Mouse (Mus musculus) gastrocnemius, postnatal 14 days (tissue): ENCODE measurements at regions not wholly inside any gene's neighbourhood (a gene's known extent, or its start where the extent isn't known, plus 50 kb on each side); places are given as distances from the start of the nearest gene placed in this dataset.

Source experiments
- DNase-seq: peaks from one replicate; pipeline ENCODE4 v3.0.0; 2021; ENCODE audit warnings: mixed read lengths
- intact Hi-C: fragments of 180-260 bp; cut with DNase I; formaldehyde crosslinking; loops from one replicate; pipeline ENCODE4 v1.15.1; 2025; ENCODE audit warnings: low total_unique reads

DNA sequence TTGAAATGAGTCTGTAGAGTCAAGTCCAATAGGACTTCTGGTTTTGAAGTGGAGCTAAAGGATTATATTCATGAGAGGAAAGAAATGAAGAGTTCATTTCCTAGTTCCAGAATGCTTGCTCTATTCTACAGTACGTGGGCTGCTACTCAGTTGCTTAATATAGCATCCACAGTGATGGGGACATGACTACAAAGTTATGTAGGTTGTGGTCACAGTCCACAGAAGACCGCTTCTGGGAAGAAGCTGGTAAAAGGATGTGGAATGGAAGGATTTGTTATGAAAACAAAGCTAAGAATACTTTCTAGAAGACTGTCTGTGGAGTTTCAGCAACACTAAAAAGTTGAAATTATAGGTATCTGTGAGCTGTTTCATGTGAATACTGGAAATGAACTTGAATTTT is 739.8 kb downstream of the Slitrk6 start:
- no peak for DNase-seq

DNA sequence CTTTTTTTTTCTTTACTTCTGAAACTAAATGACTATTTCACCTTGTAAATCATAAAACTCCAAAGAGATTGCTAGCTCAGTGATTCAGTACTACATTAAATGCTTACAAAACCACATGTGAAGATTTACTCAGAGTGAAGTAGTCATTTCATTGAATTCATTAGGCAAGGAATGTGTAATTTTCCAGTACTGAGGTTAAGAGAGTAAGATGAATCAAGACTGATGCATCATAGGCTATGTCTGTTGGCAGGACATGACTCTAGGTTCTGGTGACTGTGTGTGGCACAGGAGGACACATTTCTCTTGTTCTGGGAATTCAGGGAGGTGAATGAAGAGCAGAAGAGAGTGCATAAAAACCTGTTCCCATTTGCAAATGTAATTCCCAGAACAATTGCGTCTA is 741.7 kb downstream of the Slitrk6 start:
- intact Hi-C loops, result no loop called here
- no peak for DNase-seq

More for the DNA sequence above, 739.8 kb downstream of the Slitrk6 start:
- intact Hi-C loops, result no loop called here

DNA sequence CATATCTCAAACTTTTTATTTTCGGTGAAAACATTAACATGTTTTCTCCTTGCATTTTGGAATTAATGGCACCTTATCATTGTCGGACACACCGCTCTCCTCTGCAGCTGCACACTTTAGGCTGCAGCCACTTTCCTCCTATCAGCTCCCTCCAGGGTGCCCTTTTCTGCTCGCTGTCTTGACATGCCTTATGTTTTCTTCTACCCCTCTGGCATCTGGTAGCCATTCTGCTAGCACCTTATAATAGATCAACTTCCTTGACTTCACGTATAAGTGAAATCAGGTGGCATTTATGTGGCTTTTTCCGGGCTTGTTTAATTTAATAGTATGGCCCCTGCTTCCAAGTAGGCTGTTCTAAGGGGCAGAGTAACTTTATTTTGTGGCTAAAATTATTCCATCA is 747.8 kb downstream of the Slitrk6 start:
- no peak for DNase-seq
- intact Hi-C loops, result no loop called here

DNA sequence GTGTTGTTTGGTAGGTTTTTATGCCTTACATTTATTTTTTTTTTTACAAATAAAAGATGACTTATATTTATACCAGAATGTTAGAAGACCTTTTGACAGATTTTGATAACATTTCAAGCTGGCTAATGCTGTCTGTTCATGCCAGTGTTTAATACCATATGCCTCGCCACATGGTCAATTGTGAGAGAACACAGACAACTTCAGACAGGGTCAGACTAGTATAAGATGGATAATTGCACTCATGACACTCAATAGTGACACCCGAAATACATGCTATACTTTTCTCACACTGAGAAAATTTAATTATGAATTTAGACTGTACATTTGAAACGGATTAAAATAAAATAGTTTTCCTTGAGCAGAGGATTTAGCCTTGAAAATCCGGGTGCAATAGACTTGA is 769.9 kb downstream of the Slitrk6 start:
- no peak for DNase-seq
- intact Hi-C loops, result no loop called here

DNA sequence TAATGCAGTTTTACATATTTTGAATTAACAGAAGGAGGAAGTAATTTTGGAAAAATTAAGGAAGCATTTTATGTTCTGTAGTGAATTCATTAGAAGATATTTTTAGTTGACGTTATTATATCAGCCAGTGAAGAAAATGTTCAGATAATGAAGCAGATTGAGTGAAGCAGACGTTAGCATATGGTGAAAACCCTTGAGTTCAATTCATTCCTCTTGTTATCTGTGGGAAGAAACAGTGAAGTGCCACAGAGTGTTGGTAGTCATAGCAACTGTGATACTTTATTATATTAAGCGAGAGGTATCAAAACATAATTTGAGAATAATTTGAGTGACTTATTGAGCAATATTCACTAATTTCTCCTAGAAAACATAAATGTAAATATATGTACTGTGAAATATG is 796.9 kb downstream of the Slitrk6 start:
- DNase-seq, result no peak
- intact Hi-C loops, result no loop called here

DNA sequence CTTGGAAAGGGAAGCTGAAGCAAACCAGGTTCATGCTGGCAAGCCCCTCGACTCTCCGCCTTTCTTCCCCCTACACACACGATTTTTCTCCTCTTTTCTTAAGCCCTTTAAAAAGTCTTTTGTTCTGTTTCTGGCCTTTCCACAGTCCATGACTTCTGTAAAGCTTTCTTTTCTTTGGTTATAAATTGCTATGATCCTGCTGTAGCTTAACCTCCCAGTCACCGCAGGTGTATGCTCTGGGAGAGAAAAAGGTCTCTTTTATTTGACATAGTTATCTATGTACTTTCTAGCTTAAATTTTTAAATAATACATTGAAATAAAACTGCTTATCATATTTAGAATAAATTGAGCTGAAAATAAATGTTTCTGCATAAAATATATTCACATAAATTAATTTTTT is 813.0 kb downstream of the Slitrk6 start:
- DNase-seq, result no peak
- intact Hi-C loops, result no loop called here

DNA sequence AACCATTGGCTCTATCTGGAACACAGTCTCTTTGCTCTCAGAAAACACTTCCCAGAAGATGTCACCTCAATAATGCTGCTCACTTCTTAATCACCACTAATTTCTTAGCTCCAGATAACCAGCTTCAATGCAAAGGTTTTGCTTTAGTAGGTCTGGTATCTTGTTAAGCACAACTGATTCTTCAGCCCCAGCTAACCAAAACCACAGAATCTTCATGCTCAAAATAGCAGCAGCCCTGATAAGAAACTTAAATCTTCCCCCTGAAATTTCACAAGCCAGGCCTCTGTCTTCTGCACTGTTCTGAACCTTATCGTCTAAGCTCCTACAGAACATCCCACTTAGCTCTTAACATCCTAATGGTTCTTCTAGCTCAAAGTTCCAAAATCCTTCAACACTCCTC is 813.8 kb downstream of the Slitrk6 start:
- intact Hi-C loops, result no loop called here
- DNase-seq, result no peak

DNA sequence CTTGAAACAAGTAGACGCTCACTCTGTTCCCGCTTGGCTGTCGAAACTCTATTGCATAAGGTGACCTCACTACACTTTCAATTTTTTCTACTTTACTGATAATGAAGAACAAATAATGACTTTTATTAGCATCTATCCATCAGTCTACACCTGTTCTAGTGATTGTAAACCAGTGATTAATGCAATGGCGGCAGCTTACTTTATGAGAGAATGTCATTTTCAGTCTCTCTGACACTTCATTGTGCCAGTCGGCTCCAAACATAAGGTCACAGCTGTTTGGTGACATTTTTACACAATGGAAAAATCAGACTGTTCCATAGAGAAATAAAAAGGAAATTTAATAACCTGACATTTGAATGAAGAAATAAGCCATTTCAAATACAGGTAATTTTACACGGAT is 817.5 kb downstream of the Slitrk6 start:
- no peak for DNase-seq
- intact Hi-C loops, result no loop called here

DNA sequence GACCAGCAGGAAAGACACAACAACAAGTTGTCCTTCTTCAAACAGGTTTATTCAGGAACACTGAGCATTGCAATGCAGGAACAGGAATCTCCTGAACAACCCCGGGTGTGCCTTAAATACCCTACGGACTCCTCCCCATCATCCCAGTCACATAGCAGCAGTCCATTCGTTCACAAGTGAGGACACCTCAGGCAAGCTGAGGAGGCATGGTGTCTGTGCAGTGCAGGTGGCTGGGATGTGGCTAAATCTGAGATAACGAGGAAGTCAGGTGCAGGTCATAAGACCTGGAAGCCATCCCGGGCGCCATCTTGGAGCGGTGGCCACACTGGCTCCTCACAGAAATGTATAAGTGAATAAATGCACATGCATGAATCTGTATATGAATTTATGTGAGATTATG is 826.0 kb downstream of the Slitrk6 start:
- DNase-seq, result no peak
- intact Hi-C loops, result no loop called here

DNA sequence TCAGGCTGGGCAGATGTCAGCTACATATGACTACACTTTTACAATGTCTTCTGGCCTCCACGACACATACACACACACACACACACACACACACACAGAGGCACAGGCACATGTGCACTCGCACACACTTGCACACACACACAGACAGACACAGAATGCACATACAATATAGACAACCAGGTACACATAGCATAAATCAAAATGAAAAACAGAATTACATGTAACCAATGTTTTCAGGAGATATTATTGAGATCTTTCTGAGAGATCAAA is 863.1 kb downstream of the Slitrk6 start:
- no peak for DNase-seq
- intact Hi-C loops, result loop anchor here (5.0 kb wide), 1 partner anchor 870 kb away; no protein-coding TSS in a partner anchor

DNA sequence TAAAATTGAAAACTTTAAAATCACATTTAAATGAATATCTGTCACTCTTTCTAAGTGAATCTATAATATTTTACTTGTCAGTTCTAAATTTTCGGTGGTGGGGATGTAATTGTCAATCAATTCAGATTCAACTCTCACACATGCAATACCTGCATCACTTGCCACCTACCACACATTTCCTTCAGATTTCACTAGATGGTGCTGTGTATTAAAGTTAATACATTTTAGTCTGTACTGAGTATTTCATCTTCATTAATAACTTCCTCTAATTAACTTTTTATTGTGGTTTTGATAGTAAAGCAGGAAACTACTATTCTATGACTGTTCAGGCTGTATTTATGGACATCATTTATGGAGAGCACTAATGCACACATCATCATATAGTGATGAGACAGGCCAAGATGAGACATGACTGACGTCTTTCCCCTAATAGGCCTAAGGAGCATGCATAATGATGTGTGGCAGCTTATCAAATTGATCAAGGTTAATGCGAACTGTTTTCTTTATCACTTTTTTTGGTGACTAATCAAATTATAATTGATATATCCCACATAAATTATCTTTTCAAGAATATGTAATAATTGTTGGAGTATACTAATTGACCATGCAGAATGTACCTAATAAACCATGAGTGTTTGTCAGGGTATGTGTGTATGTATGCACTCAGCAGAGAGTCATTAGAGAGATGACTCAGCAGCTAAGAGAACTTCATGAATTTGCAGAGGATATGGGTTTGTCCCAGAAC is 863.6 kb downstream of the Slitrk6 start:
- no peak for DNase-seq
- intact Hi-C loops, result loop anchor here (5.0 kb wide), 1 partner anchor 871 kb away; no protein-coding TSS in a partner anchor

DNA sequence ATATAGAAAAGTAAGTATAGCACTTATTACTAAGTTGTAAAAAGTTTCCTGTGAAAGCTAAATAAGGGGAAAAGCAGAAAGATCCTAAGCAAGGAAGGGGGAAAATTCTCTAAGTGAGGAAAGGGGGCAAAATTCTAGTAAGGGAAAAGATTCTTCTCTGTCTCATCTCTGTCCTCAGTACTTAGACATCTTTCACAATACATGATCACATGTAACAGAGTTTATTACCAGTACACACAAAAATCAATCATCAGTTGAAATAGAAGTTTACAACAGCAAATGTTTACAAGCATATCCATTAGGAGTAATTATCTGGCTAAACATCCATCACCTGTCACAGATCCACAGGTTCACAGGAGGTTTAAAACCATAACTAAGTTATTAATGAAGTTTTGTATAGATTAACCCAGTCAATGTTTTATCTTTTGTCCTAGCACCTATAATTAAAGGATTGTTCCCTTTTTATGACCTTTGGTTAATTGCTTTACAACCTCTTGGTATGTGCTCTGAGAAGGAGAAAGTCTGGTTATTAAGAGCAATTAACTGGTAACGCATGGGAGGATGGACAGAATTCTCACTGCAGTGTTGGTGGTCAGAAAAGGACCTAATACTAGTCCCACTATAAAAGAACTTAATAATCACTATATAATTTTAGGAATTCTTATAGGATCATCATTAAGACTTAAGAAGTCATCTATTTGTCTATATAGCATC is 877.8 kb downstream of the Slitrk6 start:
- intact Hi-C loops, result no loop called here
- DNase-seq, result no peak

DNA sequence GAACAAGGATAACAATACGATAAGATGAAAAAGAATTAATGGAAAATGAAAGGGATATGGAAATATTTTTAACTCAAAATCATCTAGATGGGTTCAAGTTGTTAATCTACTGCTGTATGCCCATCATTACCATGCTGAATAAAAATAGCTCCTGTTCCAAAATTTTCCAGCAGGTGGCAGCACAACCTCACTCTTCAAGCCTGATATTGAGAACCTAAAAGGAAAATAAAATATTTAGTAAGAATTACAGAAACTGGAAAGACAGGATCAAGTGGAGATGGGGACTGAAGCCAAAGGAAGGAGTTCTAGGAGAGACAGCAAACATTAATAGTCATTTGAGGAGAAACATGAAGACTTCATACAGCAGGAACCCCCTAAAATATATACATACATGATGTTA is 880.7 kb downstream of the Slitrk6 start:
- DNase-seq, result no peak
- intact Hi-C loops, result no loop called here

DNA sequence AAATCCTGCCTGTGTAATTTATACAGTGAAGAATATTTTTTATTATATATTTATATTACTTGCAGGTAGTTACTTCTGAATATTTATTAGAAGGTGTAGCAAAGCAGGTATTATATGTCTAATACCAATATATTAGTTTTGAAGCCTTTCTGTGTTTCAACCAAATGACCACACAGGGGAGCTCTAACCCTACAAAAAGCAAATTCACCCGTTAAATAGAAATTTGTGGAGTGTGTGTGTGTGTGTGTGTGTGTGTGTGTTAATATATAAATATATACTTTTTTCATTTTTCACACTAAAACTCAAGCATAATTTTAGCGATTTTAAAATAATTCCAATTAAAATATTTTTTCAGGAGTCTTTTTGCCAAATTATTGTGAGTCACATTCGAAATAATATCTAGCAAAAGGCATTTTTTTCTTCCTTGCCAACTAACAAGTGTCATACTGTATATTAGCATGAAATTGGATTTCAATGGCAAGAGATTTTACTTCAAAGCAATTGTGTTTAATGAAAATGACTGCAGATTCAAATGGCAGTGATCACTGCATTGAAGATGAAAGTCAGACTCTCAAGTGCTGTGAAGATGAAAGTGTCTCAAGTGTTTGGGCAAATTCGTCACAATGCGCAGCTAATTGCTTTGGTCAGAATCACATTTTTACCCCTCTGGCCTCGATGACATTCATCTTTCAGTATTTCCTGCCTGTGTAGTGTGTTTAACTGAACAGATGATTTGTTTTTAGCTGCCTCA is 914.4 kb downstream of the Slitrk6 start:
- DNase-seq, result no peak
- intact Hi-C loops, result no loop called here

DNA sequence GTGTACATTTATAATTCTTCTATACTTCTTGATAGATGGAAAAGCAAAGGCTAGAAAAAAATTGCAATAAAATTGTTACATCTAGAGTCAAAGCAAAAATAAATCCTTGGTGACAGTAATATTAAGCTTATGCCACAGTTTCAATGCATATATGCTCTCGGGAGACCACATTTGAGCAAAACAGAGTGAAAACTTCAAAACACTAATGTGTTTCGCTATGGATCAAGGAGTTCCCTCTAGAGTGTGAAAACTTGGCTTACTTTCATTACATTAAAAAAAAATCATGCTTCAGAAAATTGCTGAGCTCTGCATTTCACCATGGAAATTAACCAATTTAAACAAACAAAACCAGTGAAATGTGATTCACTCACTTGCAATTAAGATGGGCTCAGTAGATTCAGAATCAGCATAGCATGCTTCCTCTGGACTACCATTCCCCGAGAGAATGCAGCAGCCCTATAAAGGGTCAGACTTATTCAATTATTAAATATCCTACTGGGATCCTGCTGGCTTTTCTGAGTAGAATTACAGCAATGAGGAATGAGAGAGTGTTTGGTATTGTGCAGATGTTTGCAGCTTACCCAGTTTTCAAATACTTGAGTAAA is 888.7 kb upstream of the Slitrk1 start:
- no peak for DNase-seq
- intact Hi-C loops, result no loop called here

DNA sequence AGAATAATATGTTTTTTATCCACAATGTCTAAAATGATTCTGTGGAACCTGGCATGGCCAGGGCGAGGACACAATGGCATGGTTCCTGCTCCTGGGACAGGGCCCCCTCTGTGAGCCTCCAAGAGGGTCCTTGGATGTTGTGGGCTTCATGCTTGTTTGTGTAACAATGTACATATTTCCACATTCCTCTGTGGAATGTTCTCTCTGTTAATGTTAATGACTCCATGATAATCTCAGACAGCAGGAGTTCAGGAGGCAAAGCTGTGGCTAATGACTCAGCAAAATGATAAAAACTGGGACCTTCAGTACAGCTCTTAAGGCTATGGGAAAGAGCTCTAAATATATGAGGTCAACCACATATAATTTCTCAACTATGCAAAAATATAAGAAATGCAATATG is 858.3 kb upstream of the Slitrk1 start:
- DNase-seq, result no peak
- intact Hi-C loops, result no loop called here

DNA sequence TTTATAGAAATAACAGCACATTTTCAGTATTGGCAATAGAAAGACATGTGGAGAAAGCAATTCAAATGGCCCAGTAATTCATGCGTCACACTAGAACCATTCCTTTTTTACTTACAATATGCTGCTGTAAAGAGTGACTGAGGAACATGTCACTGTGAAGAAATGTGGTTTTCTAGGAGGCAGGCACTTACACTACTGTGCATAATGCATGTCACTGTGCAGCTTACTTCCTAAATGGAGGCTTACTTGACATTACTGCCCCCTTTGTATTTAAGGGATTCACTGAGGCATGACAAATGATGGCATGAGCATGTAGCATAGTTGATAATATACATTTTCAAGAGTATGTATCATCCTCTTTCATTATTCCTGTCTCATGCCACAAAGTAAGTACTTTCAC is 846.9 kb upstream of the Slitrk1 start:
- intact Hi-C loops, result no loop called here
- no peak for DNase-seq
